Mouse (Mus musculus): Measurements from ENCODE around the gene Mfsd6. TPM values are rescaled to one million over a fixed set of nuclear protein-coding genes. Genes with fewer than 3 reads are reported as not detected.
A peak's percentile ranks its signal among the peaks of the same experiment; 100 is the strongest.

Gene Mfsd6
- polyA plus RNA-seq, 1 experiment from 2014 or later: 3.9 TPM

GRCm38 (mm10) chr1:52630248-52630936, 96.9 kb downstream of the Mfsd6 start, which contains the start of gene Nemp2:
Gene Nemp2, plus strand, starts transcription at chr1:52630703.
- peaks cover 12% of the 10 kb centered on the region for H3K4me1 ChIP-seq
- no peaks in the 10 kb centered on the region for H3K27me3 ChIP-seq
- peak within 1 kb of the TSS; percentile 77 for H3K9ac ChIP-seq
- H3K27ac ChIP-seq: peak within 1 kb of the TSS; percentile 85
- under 1% methylated on average over 44 of the region's 44 CpGs for WGBS
- peak within 1 kb of the TSS; percentile 49 for H3K4me2 ChIP-seq
- no peaks in the 10 kb centered on the region for H3K9me3 ChIP-seq
- peaks cover 8% of the 10 kb centered on the region; the same call in 1 of the 2 replicates for H3K36me3 ChIP-seq (replicated peaks)
- H3K4me3 ChIP-seq (replicated peaks): peak within 1 kb of the TSS; percentile 85
- peak; percentile 97 for ATAC-seq (ENCODE audit: low FRiP score)

DNA sequence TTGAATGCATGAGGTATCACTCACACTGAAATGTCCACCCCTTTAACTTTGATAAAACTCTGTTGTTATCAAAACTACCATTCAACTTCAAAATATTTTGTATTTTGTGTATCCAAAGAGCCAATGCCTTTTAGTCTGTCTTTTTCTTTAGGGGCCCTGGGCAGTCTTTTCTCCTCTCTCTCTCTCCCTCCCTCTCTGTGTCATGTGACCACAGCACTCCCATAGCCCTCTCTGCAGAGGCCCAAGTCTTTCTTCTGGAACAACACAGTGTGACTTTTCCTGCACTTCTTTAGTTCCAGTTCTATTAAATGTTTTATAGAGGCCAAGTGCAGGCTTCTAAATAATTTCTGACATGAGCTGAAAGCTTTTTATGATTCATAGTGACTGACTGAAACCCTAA, 106.8 kb downstream of the Mfsd6 start:
- Histone ChIP-seq H3K4me2 (no peak overlapping the region), H3K4me1 (no peaks in the 10 kb centered on the region), H3K27ac (no peak overlapping the region), H3K9me3 (no peaks in the 10 kb centered on the region), H3K4me3 (replicated peaks) (no peak overlapping the region), H3K9ac (no peak overlapping the region), H3K36me3 (replicated peaks) (no peaks in the 10 kb centered on the region), H3K27me3 (no peaks in the 10 kb centered on the region)
- no peak for ATAC-seq (ENCODE audit: low FRiP score)

DNA sequence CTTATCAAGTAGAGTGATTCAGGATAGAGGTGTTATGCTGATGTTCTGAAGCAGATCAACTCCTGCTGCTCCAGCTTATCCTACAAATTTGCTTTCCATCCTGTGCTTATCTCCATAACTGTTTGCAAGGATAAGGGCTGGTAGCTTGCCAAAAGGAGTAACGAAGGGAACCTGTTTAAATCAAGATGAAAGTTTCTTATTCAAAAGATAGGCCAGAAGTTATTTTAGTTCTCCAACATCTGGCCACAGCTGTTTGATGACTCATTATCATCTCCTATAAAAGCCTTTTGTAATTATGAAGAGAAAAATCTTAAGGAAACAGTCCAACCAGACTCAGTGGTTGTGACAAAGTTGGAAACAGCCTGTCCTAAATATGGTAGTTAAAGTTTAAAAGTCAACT, 109.0 kb downstream of the Mfsd6 start:
- H3K9ac ChIP-seq: no peak overlapping the region
- no peak overlapping the region for H3K27ac ChIP-seq
- no peaks in the 10 kb centered on the region for H3K4me1 ChIP-seq
- H3K27me3 ChIP-seq: no peaks in the 10 kb centered on the region
- H3K4me3 ChIP-seq (replicated peaks): no peak overlapping the region
- no peaks in the 10 kb centered on the region for H3K9me3 ChIP-seq
- no peaks in the 10 kb centered on the region for H3K36me3 ChIP-seq (replicated peaks)
- no peak overlapping the region for H3K4me2 ChIP-seq
- ATAC-seq (ENCODE audit: low FRiP score): no peak
- 93% methylated on average over 1 of the region's 1 CpGs for WGBS

- no peaks in the 10 kb centered on the region for H3K9me3 ChIP-seq
- no peak overlapping the region for H3K27ac ChIP-seq
- H3K4me2 ChIP-seq: no peak overlapping the region
- no peak overlapping the region for H3K4me3 ChIP-seq (replicated peaks)
- H3K4me1 ChIP-seq: no peaks in the 10 kb centered on the region
- no peaks in the 10 kb centered on the region for H3K36me3 ChIP-seq (replicated peaks)
- ATAC-seq (ENCODE audit: low FRiP score): no peak
- H3K27me3 ChIP-seq: no peaks in the 10 kb centered on the region
- WGBS: 89% methylated on average over 4 of the region's 4 CpGs
- H3K9ac ChIP-seq: no peak overlapping the region
These were observed 118.8 kb downstream of the Mfsd6 start for GRCm38 (mm10) chr1:52608486-52608885.

GRCm38 (mm10) chr1:52607700-52608099, 119.6 kb downstream of the Mfsd6 start:
- Histone ChIP-seq H3K9me3 (no peaks in the 10 kb centered on the region), H3K4me2 (no peak overlapping the region), H3K4me3 (replicated peaks) (no peak overlapping the region), H3K4me1 (no peaks in the 10 kb centered on the region), H3K27me3 (no peaks in the 10 kb centered on the region), H3K27ac (no peak overlapping the region), H3K9ac (no peak overlapping the region), H3K36me3 (replicated peaks) (no peaks in the 10 kb centered on the region)
- 97% methylated on average over 1 of the region's 1 CpGs for WGBS
- ATAC-seq (ENCODE audit: low FRiP score): no peak

Other genes starting within 250 kb of the Mfsd6 start
- 6.6 and 10.1 TPM in 2 replicates for gene Nab1, start 226.8 kb downstream of the Mfsd6 start, polyA plus RNA-seq (2016; fragmentation: Nextera tagmentation; extraction: Ambion mirVana)
- 10.9 and 12.2 TPM in 2 replicates for gene Nemp2, start 96.8 kb downstream of the Mfsd6 start, polyA plus RNA-seq (2016; fragmentation: Nextera tagmentation; extraction: Ambion mirVana)
- gene Inpp1, start 90.2 kb upstream of the Mfsd6 start, polyA plus RNA-seq (2016; fragmentation: Nextera tagmentation; extraction: Ambion mirVana): 12.0 and 13.2 TPM in 2 replicates
- 22.8 and 23.6 TPM in 2 replicates for gene Hibch, start 117.5 kb upstream of the Mfsd6 start, polyA plus RNA-seq (2016; fragmentation: Nextera tagmentation; extraction: Ambion mirVana)

Measured in forebrain, embryonic 12.5 days (tissue).